Mouse (Mus musculus) cerebellum, adult 11-12 months (tissue): ENCODE results near the gene Rrp8.

Experiments
- DNase-seq: peaks from one replicate; pipeline ENCODE4 v3.0.0; 2022

Gene Rrp8

GRCm38 (mm10) chr7:105690875-105691274, 46.3 kb downstream of the Rrp8 start:
- no peak for DNase-seq

GRCm38 (mm10) chr7:105685541-105686197, 51.5 kb downstream of the Rrp8 start:
- no peak for DNase-seq
